Mouse (Mus musculus): ENCODE measurements around the gene Aga.
"Not testable (repeated sequence)": the region's sequence is repeated elsewhere in the genome, so short reads cannot be mapped to it uniquely, and the experiment has no call there.

Aga gene

GRCm38 (mm10) chr8:53511551-53512127 lies at the start of gene Aga:
TSS of gene Aga (plus strand) at chr8:53511727.
- DNase-seq (ENCODE audit: low read depth, low spot score), result peak; percentile 94

- DNase-seq (ENCODE audit: low read depth, low spot score), result no peak
Observed at GRCm38 (mm10) chr8:53489063-53489462, 22.5 kb upstream of the Aga start.

GRCm38 (mm10) chr8:53496216-53496615 lies 15.3 kb upstream of the Aga start:
- no peak for DNase-seq (ENCODE audit: low read depth, low spot score)

GRCm38 (mm10) chr8:53496885-53497326 lies 14.6 kb upstream of the Aga start:
- DNase-seq (ENCODE audit: low read depth, low spot score), result no peak

DNA sequence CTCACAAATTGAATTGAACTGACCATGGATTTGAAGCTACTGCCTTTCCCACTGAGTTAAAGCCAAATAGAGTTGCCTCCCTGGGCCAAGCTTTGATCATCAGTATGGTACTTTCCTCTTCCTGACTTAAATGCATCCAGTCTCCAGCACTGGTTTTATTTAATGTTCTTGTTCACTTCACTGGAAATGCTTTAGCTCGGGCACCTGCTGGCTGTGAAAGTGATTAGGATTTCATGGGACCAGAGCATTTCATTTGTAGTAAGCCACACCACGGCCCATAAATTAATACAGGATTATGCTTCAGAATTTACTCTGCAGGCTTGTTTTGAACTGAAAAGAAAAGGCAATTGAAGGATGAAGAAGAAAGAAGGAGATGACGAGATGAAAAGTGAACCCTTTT lies 26.5 kb downstream of the Aga start:
- not testable (repeated sequence) for DNase-seq (ENCODE audit: low read depth, low spot score)

GRCm38 (mm10) chr8:53539585-53539984 lies 28.1 kb downstream of the Aga start:
- no peak for DNase-seq (ENCODE audit: low read depth, low spot score)

DNA sequence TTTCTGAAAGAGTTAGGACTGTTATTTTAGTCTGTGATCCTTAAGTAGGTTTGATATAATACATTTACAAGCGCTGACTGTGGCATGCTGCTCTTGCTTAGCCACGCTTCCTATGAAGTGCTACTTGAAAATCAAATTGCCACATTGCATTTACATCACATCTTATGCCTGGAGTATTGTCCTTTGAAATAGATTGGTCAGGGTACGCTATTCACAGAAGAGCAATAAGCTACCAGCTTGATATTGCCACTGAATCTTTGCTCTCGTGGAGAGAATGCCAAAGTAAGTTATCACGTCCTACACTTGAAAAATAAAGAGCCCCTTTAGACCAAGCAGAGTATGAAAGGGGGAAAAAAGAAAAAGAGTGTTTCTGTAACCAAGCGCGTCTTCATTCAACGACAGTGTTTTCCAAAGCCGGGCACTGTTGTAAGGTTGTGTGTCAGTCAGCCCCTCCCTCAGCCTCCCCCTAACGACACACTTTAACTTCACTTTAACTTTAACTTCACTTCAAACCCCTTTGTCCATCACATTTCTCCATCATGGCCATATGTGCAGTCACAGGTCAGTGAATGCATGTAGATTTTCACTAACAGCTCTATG lies 51.0 kb downstream of the Aga start:
- DNase-seq (ENCODE audit: low read depth, low spot score), result no peak

GRCm38 (mm10) chr8:53566223-53566622 lies 54.7 kb downstream of the Aga start:
- no peak for DNase-seq (ENCODE audit: low read depth, low spot score)
